Mouse (Mus musculus) CH12.LX (cell line): Measurements from ENCODE around the gene Rad23a. TPM values are rescaled to one million over a fixed set of nuclear protein-coding genes. Genes with fewer than 3 reads are reported as not detected.

Experiments
- DNase-seq: peaks from one replicate; pipeline ENCODE4 v3.0.0-alpha.2; 2013; ENCODE audit errors: extremely low read depth
- H3K27ac ChIP-seq: 2 replicates; pipeline ENCODE4 v1.5.1; 2012; ENCODE audit warnings: low read depth, mild to moderate bottlenecking, control low read depth, moderate library complexity; ENCODE audit not compliant: insufficient read depth
- H3K27me3 ChIP-seq: replicated peaks from 2 replicates; pipeline ENCODE3; 2012; ENCODE audit warnings: inconsistent platforms
- H3K36me3 ChIP-seq, 2 experiments: replicated peaks in 1 of 2; 2 replicates each; pipeline versions ENCODE3 to v1.6.1; 2012; ENCODE audit warnings: inconsistent platforms in 1 of 2, low read length in 1 of 2, mild to moderate bottlenecking in 1 of 2, mixed read lengths in 1 of 2, moderate library complexity in 1 of 2; ENCODE audit not compliant: control insufficient read depth in 1 of 2, insufficient read depth in 1 of 2
- H3K4me1 ChIP-seq, 2 experiments: 2 replicates each; pipeline ENCODE4 v1.6.1; 2012; ENCODE audit warnings: inconsistent platforms in 1 of 2, moderate library complexity in 1 of 2; ENCODE audit not compliant: insufficient read depth in 2 of 2, control insufficient read depth in 1 of 2
- H3K4me2 ChIP-seq: 2 replicates; pipeline ENCODE4 v1.6.1; 2012; ENCODE audit warnings: low read depth, mild to moderate bottlenecking, control low read depth; ENCODE audit not compliant: poor library complexity, insufficient read depth, severe bottlenecking
- H3K4me3 ChIP-seq, 3 experiments: fragments of 150-350 bp in 1 of 3; sonication (generic) in 1 of 3; replicated peaks in 1 of 3; 2 replicates each; pipeline versions ENCODE3 to v1.5.1; 2011 to 2012; ENCODE audit warnings: low read depth in 2 of 3, low read length in 2 of 3, mild to moderate bottlenecking in 2 of 3, moderate library complexity in 2 of 3, control low read depth in 1 of 3, improper control_type of control experiment in 1 of 3, inconsistent platforms in 1 of 3, mixed read lengths in 1 of 3; ENCODE audit not compliant: poor library complexity in 1 of 3
- H3K79me2 ChIP-seq: replicated peaks from 2 replicates; pipeline ENCODE4 v1.6.1; 2012; ENCODE audit warnings: mild to moderate bottlenecking, moderate library complexity; ENCODE audit not compliant: control insufficient read depth, poor library complexity, insufficient read depth, severe bottlenecking; ENCODE audit errors: extremely low read depth
- H3K9ac ChIP-seq: 2 replicates; pipeline ENCODE4 v1.6.1; 2012; ENCODE audit warnings: low read depth, mild to moderate bottlenecking, control low read depth, moderate library complexity; ENCODE audit not compliant: insufficient read depth
- H3K9me3 ChIP-seq: replicated peaks from 2 replicates; pipeline ENCODE3; 2012; ENCODE audit warnings: low read length, inconsistent platforms, mixed read lengths
- BHLHE40 ChIP-seq: IDR thresholded peaks from 2 replicates; pipeline ENCODE4 v1.6.1; 2011; ENCODE audit warnings: mild to moderate bottlenecking, low read depth, low read length, improper control_type of control experiment
- ELF1 ChIP-seq: IDR thresholded peaks from 2 replicates; pipeline ENCODE4 v1.6.1; 2014; ENCODE audit warnings: low read depth, mild to moderate bottlenecking, inconsistent platforms, low read length, improper control_type of control experiment
- EP300 ChIP-seq: IDR thresholded peaks from 2 replicates; pipeline ENCODE4 v1.6.1; 2011; ENCODE audit warnings: low read length, improper control_type of control experiment
- HCFC1 ChIP-seq: IDR thresholded peaks from 2 replicates; pipeline ENCODE4 v1.6.1; 2012; ENCODE audit warnings: low read depth, mild to moderate bottlenecking, inconsistent platforms, low read length, improper control_type of control experiment
- JUN ChIP-seq: IDR thresholded peaks from 2 replicates; pipeline ENCODE4 v1.6.1; 2011; ENCODE audit warnings: low read depth, mild to moderate bottlenecking, low read length, improper control_type of control experiment, moderate library complexity; ENCODE audit not compliant: insufficient read depth
- JUND ChIP-seq: conservative IDR thresholded peaks from 2 replicates; pipeline ENCODE4 v1.6.1; 2011; ENCODE audit warnings: low read depth, low read length, improper control_type of control experiment
- KAT2A ChIP-seq: IDR thresholded peaks from 2 replicates; pipeline ENCODE4 v1.6.1; 2012; ENCODE audit warnings: low read length, improper control_type of control experiment, inconsistent platforms; ENCODE audit not compliant: insufficient replicate concordance
- MAFK ChIP-seq: IDR thresholded peaks from 2 replicates; pipeline ENCODE4 v1.6.1; 2011; ENCODE audit warnings: low read length, improper control_type of control experiment; ENCODE audit not compliant: insufficient replicate concordance
- MAX ChIP-seq: IDR thresholded peaks from 2 replicates; pipeline ENCODE4 v1.6.1; 2011; ENCODE audit warnings: low read length, improper control_type of control experiment
- MXI1 ChIP-seq: IDR thresholded peaks from 2 replicates; pipeline ENCODE4 v1.6.1; 2011; ENCODE audit warnings: mild to moderate bottlenecking, low read depth, low read length, improper control_type of control experiment
- MYC ChIP-seq: IDR thresholded peaks from 2 replicates; pipeline ENCODE4 v1.6.1; 2011; ENCODE audit warnings: low read depth, mild to moderate bottlenecking, improper control_type of control experiment, low read length
- POLR2A ChIP-seq: IDR thresholded peaks from 2 replicates; pipeline ENCODE4 v1.6.1; 2011; ENCODE audit warnings: low read depth, mild to moderate bottlenecking, improper control_type of control experiment, low read length
- POLR2AphosphoS2 ChIP-seq: IDR thresholded peaks from 2 replicates; pipeline ENCODE4 v1.6.1; 2011; ENCODE audit warnings: low read depth, low read length, improper control_type of control experiment
- RCOR1 ChIP-seq: conservative IDR thresholded peaks from 2 replicates; pipeline ENCODE4 v1.6.1; 2012; ENCODE audit warnings: low read depth, mild to moderate bottlenecking, inconsistent platforms, low read length, improper control_type of control experiment
- SMC3 ChIP-seq: IDR thresholded peaks from 2 replicates; pipeline ENCODE4 v1.6.1; 2011; ENCODE audit warnings: low read depth, low read length, improper control_type of control experiment
- UBTF ChIP-seq: IDR thresholded peaks from 2 replicates; pipeline ENCODE4 v1.6.1; 2012; ENCODE audit warnings: low read depth, mild to moderate bottlenecking, inconsistent platforms, low read length, improper control_type of control experiment, moderate library complexity
- USF1 ChIP-seq: IDR thresholded peaks from 2 replicates; pipeline ENCODE4 v1.6.1; 2014; ENCODE audit warnings: low read depth, mild to moderate bottlenecking, inconsistent platforms, low read length, improper control_type of control experiment
- USF2 ChIP-seq: conservative IDR thresholded peaks from 2 replicates; pipeline ENCODE4 v1.6.1; 2011; ENCODE audit warnings: low read depth, low read length, improper control_type of control experiment
- ZC3H11A ChIP-seq: IDR thresholded peaks from 2 replicates; pipeline ENCODE4 v1.6.1; 2012; ENCODE audit warnings: low read depth, mild to moderate bottlenecking, inconsistent platforms, low read length, improper control_type of control experiment
- ZKSCAN1 ChIP-seq: IDR thresholded peaks from 2 replicates; pipeline ENCODE4 v1.6.1; 2012; ENCODE audit warnings: low read depth, inconsistent platforms, low read length, improper control_type of control experiment, borderline replicate concordance
- ZMIZ1 ChIP-seq: IDR thresholded peaks from 2 replicates; pipeline ENCODE4 v1.6.1; 2012; ENCODE audit warnings: low read depth, mild to moderate bottlenecking, inconsistent platforms, low read length, improper control_type of control experiment
- ZNF384 ChIP-seq: IDR thresholded peaks from 2 replicates; pipeline ENCODE4 v1.6.1; 2012; ENCODE audit warnings: low read depth, low read length, improper control_type of control experiment, inconsistent platforms
- dilution Hi-C: fragments of 300-500 bp; cut with MboI; formaldehyde crosslinking; loops from 2 replicates; pipeline ENCODE4 v1.14.3; 2020; ENCODE audit warnings: low sequenced_read_pairs; ENCODE audit not compliant: extremely low pct_unique_long_range_greater_than_20kb, extremely low pct_ligation_motif_present
- in situ Hi-C: fragments of 300-500 bp; cut with MboI; formaldehyde crosslinking; loops from 3 replicates; pipeline ENCODE4 v1.14.3; 2019; ENCODE audit warnings: low sequenced_read_pairs, low pct_ligation_motif_present, low pct_unique_long_range_greater_than_20kb, mixed read lengths
- polyA plus RNA-seq: library from polyadenylated mRNA; unstranded; fragments of >175 nt; gene quantifications from 2 replicates; pipeline ENCODE4 v1.2.1, GENCODE M21; 2012; ENCODE audit warnings: low read depth; ENCODE audit not compliant: insufficient read length
- total RNA-seq, 2 experiments: library from RNA; depleted of rRNA; stranded (reverse); fragments of 300-350 nt in 1 of 2; fragments of >200 nt in 1 of 2; gene quantifications; 2 replicates each; pipeline ENCODE4 v1.2.3; 2012 to 2014

The Rad23a gene
- total and polyA plus RNA-seq, 3 experiments: 66.5 to 135 (median 115) TPM

GRCm38 (mm10) chr8:84878915-84879314 lies 38.5 kb upstream of the Rad23a start:
- no peak for DNase-seq
- Histone ChIP-seq H3K4me2 (no peak overlapping the region), H3K27ac (no peak overlapping the region), H3K36me3 (peaks cover 0 to 20% of the 10 kb centered on the region in 2 experiments), H3K27me3 (no peaks in the 10 kb centered on the region), H3K9ac (no peak overlapping the region), H3K4me3 (no peak overlapping the region), H3K79me2 (no peaks in the 10 kb centered on the region), H3K9me3 (no peaks in the 10 kb centered on the region), H3K4me1 (no peaks in the 10 kb centered on the region)
- in situ Hi-C loops: no loop called here
- dilution Hi-C loops: no loop called here
- TF ChIP-seq USF2 (no peak), JUND (no peak), ZC3H11A (no peak), KAT2A (no peak), SMC3 (no peak), EP300 (no peak), ZMIZ1 (no peak), RCOR1 (no peak), POLR2A (no peak), MAFK (no peak), JUN (no peak), UBTF (no peak), USF1 (no peak), BHLHE40 (no peak)

GRCm38 (mm10) chr8:84877297-84878035 lies 37.0 kb upstream of the Rad23a start:
- Histone ChIP-seq H3K4me3 (no peak overlapping the region), H3K9ac (no peak overlapping the region), H3K36me3 (peaks cover 3 to 25% of the 10 kb centered on the region in 2 experiments), H3K9me3 (no peaks in the 10 kb centered on the region), H3K27me3 (no peaks in the 10 kb centered on the region), H3K4me2 (no peak overlapping the region), H3K79me2 (no peaks in the 10 kb centered on the region), H3K4me1 (no peaks in the 10 kb centered on the region), H3K27ac (no peak overlapping the region)
- TF ChIP-seq ZNF384: no peak
- no peak for TF ChIP-seq MXI1
- TF ChIP-seq MAX: no peak
- TF ChIP-seq ELF1: no peak
- TF ChIP-seq MAFK: no peak
- no peak for TF ChIP-seq JUND
- no peak for TF ChIP-seq MYC
- TF ChIP-seq SMC3: no peak
- TF ChIP-seq HCFC1: no peak
- TF ChIP-seq USF2: no peak
- no peak for TF ChIP-seq ZKSCAN1
- no peak for TF ChIP-seq POLR2AphosphoS2
- DNase-seq: no peak
- in situ Hi-C loops (no loop called here), dilution Hi-C loops (no loop called here)
